Mouse (Mus musculus) G1E (cell line): ENCODE measurements around the gene Fhit. TPM values are rescaled to one million over a fixed set of nuclear protein-coding genes. Genes with fewer than 3 reads are reported as not detected.

Source experiments
- ATAC-seq: 2 replicates; pipeline ENCODE4 v1.8.0; 2016; ENCODE audit warnings: mild to moderate bottlenecking; ENCODE audit not compliant: insufficient number of reproducible peaks, poor library complexity, low FRiP score, severe bottlenecking; ENCODE audit errors: extremely low read depth
- DNase-seq: peaks from one replicate; pipeline ENCODE4 v3.0.0; 2012; ENCODE audit warnings: low spot score
- H3K27me3 ChIP-seq: 2 replicates; pipeline ENCODE4 v1.6.1; 2012; ENCODE audit warnings: mild to moderate bottlenecking, low read length, inconsistent platforms; ENCODE audit not compliant: insufficient read depth
- H3K36me3 ChIP-seq: replicated peaks from 2 replicates; pipeline ENCODE3; 2012; ENCODE audit warnings: mild to moderate bottlenecking, inconsistent platforms
- H3K4me1 ChIP-seq: 2 replicates; pipeline ENCODE4 v1.6.1; 2012; ENCODE audit warnings: low read depth, low read length, inconsistent platforms, mixed read lengths; ENCODE audit not compliant: insufficient read depth
- H3K4me3 ChIP-seq: 2 replicates; pipeline ENCODE4 v1.5.1; 2012; ENCODE audit warnings: low read depth, mild to moderate bottlenecking, inconsistent platforms, low read length, moderate library complexity, mixed read lengths
- H3K9me3 ChIP-seq: replicated peaks from 2 replicates; pipeline ENCODE4 v1.6.1; 2012; ENCODE audit warnings: inconsistent platforms
- CTCF ChIP-seq: IDR thresholded peaks from 2 replicates; pipeline ENCODE4 v1.5.1; 2012; ENCODE audit warnings: low read depth, low read length, inconsistent platforms, mixed read lengths
- GATA1 ChIP-seq: IDR thresholded peaks from 2 replicates; pipeline ENCODE4 v1.6.1; 2012; ENCODE audit warnings: borderline replicate concordance, low read length, inconsistent platforms, mixed read lengths
- GATA2 ChIP-seq: IDR thresholded peaks from 2 replicates; pipeline ENCODE4 v1.6.1; 2012; ENCODE audit warnings: low read depth, low read length, inconsistent platforms, borderline replicate concordance
- POLR2AphosphoS5 ChIP-seq: IDR thresholded peaks from 2 replicates; pipeline ENCODE4 v1.6.1; 2012; ENCODE audit warnings: low read depth, low read length, inconsistent platforms; ENCODE audit not compliant: insufficient replicate concordance
- TAL1 ChIP-seq: conservative IDR thresholded peaks from 2 replicates; pipeline ENCODE4 v1.6.1; 2012; ENCODE audit warnings: low read depth, low read length, inconsistent platforms, mixed read lengths
- polyA plus RNA-seq: library from polyadenylated mRNA; stranded (reverse); fragments of >175 nt; gene quantifications from 2 replicates; pipeline ENCODE4 v1.2.3, GENCODE M21; 2012
- total RNA-seq, 2 experiments: library from RNA; stranded (forward) in 1 of 2; stranded (reverse) in 1 of 2; fragments of 200-1000 nt in 1 of 2; fragments of >200 nt in 1 of 2; fragmentation: Nextera tagmentation in 1 of 2; gene quantifications; 2 replicates each; pipeline ENCODE4 v1.2.3; 2014 to 2017

Gene Fhit
- total and polyA plus RNA-seq, 3 experiments: not detected

DNA sequence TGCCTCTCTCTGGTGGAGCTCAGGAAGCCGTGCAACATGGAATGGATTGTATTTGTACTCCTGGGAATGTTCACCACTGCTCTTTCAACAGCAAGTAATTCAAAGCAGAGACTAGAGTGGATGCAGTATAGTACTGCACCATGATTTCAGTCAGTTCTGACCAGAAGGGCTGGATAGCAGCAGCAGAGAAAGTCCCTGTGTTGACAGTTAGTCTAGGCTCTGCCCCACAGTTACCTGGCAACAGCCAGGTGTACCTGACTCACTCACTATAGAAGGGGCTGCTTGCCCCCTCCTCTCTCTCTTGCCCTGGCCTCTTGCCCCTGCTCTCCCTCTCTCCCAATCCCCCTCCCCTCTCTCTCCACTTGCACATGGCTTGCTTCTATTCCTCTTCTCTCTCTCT lies 1542.0 kb downstream of the Fhit start:
- Histone ChIP-seq H3K27me3 (no peaks in the 10 kb centered on the region), H3K36me3 (no peaks in the 10 kb centered on the region), H3K4me3 (no peak overlapping the region), H3K9me3 (no peaks in the 10 kb centered on the region), H3K4me1 (no peaks in the 10 kb centered on the region)
- TF ChIP-seq POLR2AphosphoS5 (no peak), GATA2 (no peak), GATA1 (no peak), TAL1 (no peak), CTCF (no peak)
- no peak for ATAC-seq
- no peak for DNase-seq

DNA sequence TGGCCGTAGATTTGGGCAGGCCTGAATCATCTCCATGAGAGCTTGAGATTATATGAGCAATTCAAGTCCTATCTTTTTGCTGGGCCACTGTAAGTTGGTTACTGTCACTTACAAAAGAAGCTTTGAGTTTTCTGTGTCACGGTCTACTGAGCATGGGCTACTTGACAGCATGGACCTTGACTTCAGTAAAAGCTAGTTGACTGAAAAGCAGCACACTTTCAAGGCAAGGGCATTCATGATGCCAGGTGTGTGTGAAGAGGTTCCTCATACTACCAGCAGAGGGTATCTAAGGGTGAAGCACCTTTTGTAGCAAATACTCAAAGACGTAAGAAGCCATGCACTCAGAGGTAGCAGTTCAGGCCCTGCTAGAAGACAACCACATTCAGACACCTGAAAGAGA lies 1548.7 kb downstream of the Fhit start:
- TF ChIP-seq POLR2AphosphoS5: no peak
- no peak for TF ChIP-seq GATA2
- no peak for TF ChIP-seq TAL1
- no peak for TF ChIP-seq CTCF
- TF ChIP-seq GATA1: no peak
- Histone ChIP-seq H3K4me1 (no peaks in the 10 kb centered on the region), H3K4me3 (no peak overlapping the region), H3K36me3 (no peaks in the 10 kb centered on the region), H3K27me3 (no peaks in the 10 kb centered on the region), H3K9me3 (no peaks in the 10 kb centered on the region)
- ATAC-seq (no peak), DNase-seq (no peak)

DNA sequence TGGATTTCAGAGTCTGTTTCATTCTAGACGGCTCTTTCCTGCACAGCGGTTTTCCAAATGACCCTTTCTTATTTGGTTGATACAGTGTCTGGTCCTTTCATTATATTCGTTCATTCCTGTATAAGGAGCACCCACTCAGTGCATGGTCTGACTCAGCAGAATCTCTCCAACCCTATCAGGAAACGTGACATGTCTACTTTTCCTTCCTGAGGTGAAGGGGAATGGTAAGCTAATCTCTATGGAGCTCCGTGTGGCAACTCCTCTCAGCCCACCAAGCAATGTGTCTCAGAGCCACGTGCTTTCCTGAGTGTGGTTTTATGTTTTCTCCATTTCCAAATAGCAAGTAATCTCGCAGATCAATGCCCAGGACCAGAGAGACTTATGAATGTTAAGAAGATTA lies 1552.7 kb downstream of the Fhit start:
- no peaks in the 10 kb centered on the region for H3K36me3 ChIP-seq
- ATAC-seq (no peak), DNase-seq (no peak)

DNA sequence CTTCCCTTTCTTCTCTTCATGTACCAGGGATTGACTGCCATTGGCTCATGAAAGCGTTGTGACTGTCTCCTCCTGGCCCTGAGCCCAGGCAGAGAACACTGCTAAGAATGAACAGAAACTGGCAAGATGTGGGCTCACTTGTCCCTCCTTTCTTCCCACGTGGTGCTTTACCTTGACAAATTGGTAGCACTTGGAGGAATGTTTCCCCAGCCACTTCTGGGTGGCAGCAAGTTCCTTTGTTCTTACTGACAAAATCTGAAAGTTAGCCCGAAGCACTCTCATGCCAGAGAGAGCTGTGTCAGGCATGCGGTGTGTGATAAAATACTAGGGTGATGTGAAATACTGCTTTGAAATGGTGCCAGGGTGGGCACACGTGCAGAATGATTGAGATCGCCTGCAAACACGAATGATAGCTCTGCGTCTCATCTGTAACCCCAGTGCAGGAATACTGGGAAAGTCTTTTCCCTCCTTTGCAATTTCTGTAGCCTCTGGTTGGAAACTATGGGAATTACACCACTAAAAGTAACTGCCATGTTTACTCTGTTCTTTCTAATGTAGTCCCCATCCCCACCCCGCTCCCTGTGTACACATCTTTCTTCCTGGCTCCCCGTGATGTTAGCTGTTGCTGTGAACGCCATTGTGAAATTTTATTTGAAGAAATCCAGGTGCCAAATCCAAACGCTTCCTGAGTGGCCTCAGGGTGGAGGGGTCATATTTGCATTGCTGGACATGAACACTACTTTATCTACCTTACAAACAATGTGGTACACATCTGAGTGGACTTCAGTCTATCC lies 1555.1 kb downstream of the Fhit start:
- H3K36me3 ChIP-seq: no peaks in the 10 kb centered on the region
- H3K27me3 ChIP-seq: no peaks in the 10 kb centered on the region
- ATAC-seq (no peak), DNase-seq (no peak)
- H3K9me3 ChIP-seq: no peaks in the 10 kb centered on the region
- TF ChIP-seq GATA1 (no peak), POLR2AphosphoS5 (no peak), TAL1 (no peak), GATA2 (no peak), CTCF (no peak)
- H3K4me1 ChIP-seq: no peaks in the 10 kb centered on the region
- no peak overlapping the region for H3K4me3 ChIP-seq

More for the DNA sequence above, 1552.7 kb downstream of the Fhit start:
- Histone ChIP-seq H3K9me3 (no peaks in the 10 kb centered on the region), H3K4me1 (no peaks in the 10 kb centered on the region), H3K27me3 (no peaks in the 10 kb centered on the region), H3K4me3 (no peak overlapping the region)
- TF ChIP-seq TAL1: no peak
- TF ChIP-seq CTCF: no peak
- no peak for TF ChIP-seq POLR2AphosphoS5
- TF ChIP-seq GATA1: no peak
- TF ChIP-seq GATA2: no peak

DNA sequence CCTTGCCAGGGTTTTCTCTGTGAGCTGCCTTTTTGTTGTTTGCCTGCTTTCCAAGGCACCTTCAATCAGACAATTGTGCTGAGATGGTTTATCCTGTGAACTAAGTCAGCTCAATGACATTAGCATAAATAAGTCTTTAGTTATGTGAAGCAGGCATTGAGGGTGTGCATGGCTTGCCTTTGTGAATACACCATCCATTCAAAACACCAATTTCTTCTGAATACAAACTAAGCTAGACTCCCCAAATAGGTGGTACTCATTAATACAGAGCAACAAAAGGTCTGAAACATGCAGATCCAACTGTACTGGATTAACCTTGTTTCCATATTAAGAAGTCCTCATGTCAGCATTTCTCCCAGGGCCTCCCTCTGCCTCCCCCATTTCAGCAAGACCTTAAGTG lies 1561.6 kb downstream of the Fhit start:
- DNase-seq (no peak), ATAC-seq (no peak)
- Histone ChIP-seq H3K27me3 (no peaks in the 10 kb centered on the region), H3K36me3 (no peaks in the 10 kb centered on the region), H3K4me1 (no peaks in the 10 kb centered on the region), H3K9me3 (no peaks in the 10 kb centered on the region), H3K4me3 (no peak overlapping the region)
- TF ChIP-seq TAL1: no peak
- TF ChIP-seq CTCF: no peak
- TF ChIP-seq GATA1: no peak
- TF ChIP-seq GATA2: no peak
- TF ChIP-seq POLR2AphosphoS5: no peak

DNA sequence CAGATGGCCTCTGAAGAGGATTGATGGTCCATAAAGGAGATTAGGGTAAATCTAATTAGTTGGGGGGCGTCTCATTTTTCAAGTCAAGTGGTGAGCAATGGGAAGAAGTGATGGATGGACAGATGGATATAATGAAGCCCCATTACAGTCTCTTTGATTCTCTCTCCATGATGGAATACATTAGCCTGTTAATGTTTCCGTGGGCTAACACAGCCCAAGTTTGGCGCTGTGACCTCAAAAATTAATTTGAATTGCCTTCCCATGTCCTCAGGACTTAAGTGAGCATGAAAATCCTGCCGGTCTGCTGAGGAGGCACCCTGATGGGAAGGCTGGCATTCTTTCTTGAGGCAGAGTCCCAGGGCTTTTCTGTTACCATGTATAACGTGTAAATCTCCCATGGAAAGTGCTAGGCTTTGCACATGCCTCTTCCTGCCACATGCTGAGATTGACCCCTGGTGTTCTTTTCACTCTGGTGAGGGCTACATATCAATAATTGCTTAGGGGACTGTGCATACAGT lies 1564.3 kb downstream of the Fhit start:
- Histone ChIP-seq H3K4me3 (no peak overlapping the region), H3K9me3 (no peaks in the 10 kb centered on the region), H3K27me3 (no peaks in the 10 kb centered on the region), H3K4me1 (no peaks in the 10 kb centered on the region), H3K36me3 (no peaks in the 10 kb centered on the region)
- no peak for TF ChIP-seq GATA2
- TF ChIP-seq CTCF: no peak
- no peak for TF ChIP-seq TAL1
- no peak for DNase-seq
- ATAC-seq: no peak
